Mouse (Mus musculus): Measurements from ENCODE around the gene Zc3h12a.
A peak's percentile ranks its signal among the peaks of the same experiment; 100 is the strongest.

Zc3h12a gene

DNA sequence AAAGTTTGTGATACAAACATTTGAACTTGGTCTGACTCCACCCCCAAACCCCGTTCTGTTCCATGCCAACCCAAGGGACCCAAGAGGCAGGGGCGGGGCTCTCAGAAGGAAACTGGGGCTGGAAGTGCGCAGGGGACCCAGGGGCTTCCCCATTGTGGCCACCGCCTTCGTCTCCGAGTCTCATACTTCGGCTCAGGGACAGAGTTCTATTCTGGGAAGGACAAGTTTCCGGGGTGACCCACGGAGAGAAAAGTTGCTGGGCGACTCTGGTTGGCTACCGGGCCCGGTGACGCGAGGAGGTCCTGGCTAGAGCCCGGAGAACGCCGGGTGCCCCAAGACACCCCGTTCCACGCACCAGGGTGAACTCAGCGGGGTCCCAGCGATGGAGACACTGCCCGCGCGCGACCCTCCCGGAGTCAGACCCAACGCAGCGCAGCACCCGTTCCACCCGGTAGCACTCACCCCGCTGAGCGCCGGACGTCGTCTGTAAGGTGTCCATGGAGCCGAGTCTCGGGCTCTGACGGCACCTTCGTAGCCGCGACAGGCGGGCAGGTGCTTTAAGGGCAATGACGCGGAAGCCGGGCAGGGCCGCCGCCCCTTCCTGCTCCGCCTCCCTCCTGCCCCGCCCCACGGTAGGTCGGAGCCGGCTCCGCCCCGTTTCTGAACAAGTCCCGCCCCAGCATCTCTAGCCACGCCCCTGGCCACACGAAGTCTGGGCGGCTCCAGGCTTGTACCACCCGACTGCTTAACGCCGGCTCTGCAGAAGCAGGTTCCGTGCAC, at the start of gene Zc3h12a:
TSS of gene Zc3h12a (minus strand) at position 536 of the 780 bp plus-strand sequence.
- DNase-seq (ENCODE audit: low read depth, low spot score), result peak; percentile 70

DNA sequence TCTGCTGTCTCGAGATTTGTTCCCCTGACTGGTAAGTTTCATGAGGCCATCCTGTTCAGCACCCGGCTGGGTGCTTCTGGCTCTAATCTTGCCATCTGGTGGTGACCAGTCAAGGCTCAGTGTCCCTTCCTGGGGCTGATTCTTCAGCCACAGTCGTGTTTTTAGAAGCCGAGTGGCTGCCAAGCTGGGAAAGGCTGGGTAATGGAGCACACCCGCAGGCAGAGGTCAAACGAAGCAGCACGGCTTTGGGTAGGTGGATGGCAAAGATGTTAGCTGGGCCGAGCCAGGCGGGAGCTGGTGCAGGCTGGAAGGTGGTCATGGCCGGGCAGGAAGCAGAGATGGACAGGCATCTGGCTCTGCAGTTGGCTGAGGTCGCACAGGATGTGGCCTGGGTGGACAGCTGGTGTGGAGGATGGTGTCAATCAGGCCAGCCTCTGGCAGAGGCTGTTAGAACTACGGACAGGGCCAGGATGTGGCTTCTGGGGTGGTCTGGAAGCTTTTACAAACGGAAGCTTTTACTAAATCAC, 49.1 kb upstream of the Zc3h12a start:
- no peak for DNase-seq (ENCODE audit: low read depth, low spot score)

DNA sequence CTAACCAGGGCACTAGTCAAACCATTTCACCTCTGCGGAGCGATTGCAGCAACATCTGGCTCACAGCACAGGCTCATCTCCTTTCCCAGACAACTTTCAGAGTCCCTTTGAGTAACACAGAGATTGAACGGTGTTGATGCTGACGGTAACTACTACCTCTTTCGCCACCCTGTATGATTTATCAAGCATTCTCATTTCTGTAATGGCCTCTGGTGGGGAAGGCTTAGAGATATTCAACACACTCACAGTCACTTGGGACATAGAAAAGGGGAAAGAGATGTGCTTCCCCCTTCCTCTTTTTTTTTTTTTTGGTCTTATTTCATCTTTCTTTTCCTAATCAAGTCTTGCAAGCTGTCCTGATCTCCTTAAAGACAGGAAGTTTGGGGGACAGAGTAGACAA, 48.5 kb upstream of the Zc3h12a start:
- DNase-seq (ENCODE audit: low read depth, low spot score), result no peak

DNA sequence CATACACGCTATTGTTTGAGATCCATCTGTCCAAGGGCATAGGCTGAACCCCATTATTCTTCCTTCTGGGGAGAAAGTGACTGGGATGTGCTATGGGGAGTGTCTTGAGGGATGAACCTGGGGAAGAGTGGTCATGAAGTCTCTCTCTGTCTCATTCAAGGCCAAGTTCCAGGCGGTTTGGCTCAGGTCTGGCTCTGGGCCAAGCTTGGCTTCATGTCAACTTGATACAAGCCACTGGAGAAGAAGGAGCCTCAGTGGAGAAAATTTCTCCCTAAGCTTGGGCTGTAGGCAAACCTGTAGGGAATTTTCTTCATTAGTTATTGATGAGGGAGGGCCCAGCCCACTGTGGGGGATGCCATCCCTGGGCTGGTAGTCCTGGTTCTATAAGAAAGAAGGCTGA, 48.0 kb upstream of the Zc3h12a start:
- DNase-seq (ENCODE audit: low read depth, low spot score), result no peak

DNA sequence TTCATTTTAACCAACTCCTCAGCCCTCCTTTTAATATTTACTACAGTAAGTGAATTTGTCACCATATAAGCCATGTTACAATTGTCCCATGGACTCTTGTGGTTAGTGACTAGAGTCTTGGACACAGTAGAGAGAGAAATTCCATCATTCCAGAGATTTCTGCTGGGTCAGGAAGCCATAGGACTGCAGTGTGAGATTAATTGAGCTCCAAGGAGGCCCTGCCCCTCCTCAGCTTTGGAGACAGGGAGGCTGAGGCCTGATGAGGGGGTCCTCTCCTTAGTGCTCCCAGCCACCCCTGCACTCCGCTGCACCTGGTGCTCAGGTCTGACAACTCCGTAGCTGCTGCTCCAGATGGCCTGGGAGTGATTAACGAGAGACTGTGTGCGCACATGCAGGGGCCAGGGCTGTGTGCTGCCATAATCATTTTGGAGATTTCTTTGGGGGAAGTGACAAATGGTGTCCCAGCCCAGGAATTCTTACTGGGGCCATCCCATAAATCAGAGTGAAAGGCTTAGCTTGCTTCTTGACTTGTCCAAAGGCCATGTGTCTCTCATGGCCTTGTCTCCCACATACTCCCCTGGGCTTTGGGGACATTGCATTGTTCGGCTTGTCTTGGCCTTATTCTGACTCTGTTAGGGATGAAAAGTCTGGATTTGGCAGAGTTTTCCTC, 47.0 kb upstream of the Zc3h12a start:
- DNase-seq (ENCODE audit: low read depth, low spot score), result no peak

DNA sequence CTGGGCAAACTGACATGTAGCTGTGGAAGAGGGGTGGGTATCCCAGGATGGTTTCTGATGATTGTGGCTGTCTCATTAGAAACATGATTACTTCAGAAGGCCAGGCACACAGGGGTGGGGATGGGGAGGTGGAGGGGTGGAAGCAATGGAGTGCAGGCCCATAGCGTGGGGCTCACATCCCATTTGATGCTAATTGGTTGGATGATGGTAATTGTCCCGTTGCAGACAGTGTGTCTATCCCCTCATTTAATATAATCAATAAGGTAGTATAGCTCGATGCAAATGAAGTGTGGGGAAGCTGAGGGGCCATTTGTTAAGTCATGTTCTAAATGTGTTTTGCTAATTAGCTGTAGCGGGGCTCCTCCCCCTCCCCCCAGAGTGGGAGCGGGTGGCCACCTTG, 45.5 kb upstream of the Zc3h12a start:
- DNase-seq (ENCODE audit: low read depth, low spot score), result no peak

DNA sequence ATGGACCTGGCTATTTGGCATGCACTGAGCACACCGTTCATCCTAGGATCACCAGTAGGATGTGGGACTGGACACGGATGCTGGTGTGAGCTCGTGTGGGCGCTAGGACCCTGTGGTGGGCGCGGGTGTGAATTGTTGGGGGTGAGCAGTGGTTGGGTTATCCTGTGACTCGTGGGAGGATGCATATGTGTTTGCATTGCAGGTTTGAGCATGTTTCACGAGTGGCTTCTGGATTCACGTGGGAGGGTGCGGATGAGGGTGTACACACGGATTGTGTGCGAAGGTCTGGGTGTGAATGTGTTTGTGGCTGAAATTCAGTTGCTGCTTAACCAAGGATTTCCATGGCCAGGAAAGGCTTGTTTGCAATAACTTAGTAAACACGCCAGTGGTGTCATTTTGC, 45.1 kb upstream of the Zc3h12a start:
- DNase-seq (ENCODE audit: low read depth, low spot score), result no peak

DNA sequence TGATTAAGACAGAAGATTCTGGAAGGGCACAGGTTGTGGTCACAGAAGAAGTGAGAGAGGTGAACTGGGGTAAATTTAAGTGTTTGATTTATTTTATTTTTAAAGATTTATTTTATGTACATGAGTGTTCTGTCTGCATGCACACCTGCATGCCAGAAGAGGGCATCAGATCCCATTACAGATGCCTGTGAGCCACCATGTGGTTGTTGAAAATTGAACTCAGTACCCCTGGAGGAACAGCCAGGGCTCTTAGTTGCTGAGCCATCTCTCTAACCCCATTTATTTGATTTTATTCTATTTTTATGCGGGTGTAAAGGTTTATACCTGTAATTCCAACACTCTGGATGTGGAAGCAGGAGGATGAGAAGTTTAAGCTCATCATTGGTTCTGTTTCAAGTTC, 40.1 kb upstream of the Zc3h12a start:
- no peak for DNase-seq (ENCODE audit: low read depth, low spot score)

DNA sequence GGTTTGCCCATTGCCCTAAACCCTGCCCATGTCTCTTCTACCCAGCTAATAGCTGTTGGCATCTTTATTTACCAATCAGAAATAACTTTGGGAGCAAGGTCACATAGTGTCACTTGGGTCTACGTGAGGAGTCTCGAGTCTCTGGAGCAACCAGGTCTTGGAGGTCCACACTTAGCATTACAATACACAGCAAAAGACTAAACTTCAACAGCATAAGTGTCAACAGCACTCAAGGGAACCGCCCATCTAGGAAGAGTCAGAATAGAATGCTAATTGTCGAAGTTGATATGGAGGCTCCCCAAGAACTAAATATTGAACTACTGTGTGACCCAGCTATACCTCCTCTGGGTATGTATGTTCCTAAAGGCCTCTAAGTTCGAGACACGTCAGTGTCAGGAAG, 37.2 kb upstream of the Zc3h12a start:
- no peak for DNase-seq (ENCODE audit: low read depth, low spot score)

DNA sequence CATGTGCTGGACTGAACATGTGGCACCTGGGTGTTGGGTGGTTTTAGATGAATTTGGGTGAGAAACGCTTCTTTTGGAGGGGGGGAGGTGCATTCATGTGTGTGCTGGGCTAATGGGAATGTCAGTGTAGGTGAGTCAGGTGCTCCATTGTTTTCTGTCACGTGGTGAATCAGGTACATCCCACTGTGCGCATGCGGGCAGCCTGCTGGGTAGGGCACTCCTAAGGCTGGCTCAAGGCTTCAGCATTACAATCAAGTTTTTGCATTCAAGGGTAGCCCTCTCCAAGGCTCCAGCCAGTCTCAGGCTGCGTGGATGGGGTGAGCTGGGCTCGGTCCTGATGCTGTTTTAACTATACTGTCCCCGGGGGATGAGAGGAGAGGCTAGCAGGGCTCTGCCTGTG, 35.1 kb upstream of the Zc3h12a start:
- no peak for DNase-seq (ENCODE audit: low read depth, low spot score)

DNA sequence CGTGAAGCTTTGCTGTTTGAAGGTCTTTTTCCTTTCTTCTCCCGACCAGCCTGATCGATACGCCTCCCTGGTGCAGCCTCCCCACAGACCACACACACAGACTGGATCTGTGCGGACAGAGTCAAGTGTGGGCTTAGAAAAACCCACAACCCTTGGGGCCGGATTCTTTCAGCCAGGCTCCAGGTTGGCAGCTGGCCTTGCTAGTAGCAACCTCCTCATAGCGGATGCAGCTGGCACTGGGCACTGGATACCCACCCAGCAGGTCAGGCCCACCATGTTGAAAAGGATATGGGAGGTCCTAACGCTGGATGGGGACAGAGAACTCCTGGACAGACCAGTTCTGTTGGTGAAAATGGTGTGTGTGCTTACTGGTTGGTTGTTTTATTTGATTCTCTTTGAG, 33.8 kb upstream of the Zc3h12a start:
- DNase-seq (ENCODE audit: low read depth, low spot score), result no peak

DNA sequence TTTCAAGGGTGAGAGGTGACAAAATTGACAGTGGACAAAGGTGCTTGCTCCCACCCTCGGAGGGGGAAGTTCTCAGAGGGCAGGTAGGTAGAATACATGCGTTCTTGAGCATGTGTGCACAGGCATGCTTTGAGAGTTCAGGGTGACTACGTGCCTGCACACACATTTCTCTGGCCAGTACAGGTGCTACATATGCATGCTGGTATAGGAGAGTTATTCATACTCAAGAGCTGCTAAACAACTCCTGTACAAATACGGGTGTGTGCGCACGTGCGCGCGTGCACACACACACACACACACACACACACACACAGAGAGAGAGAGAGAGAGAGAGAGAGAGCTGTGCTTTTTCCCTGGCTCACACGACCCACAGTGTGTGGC, 33.3 kb upstream of the Zc3h12a start:
- DNase-seq (ENCODE audit: low read depth, low spot score), result no peak

DNA sequence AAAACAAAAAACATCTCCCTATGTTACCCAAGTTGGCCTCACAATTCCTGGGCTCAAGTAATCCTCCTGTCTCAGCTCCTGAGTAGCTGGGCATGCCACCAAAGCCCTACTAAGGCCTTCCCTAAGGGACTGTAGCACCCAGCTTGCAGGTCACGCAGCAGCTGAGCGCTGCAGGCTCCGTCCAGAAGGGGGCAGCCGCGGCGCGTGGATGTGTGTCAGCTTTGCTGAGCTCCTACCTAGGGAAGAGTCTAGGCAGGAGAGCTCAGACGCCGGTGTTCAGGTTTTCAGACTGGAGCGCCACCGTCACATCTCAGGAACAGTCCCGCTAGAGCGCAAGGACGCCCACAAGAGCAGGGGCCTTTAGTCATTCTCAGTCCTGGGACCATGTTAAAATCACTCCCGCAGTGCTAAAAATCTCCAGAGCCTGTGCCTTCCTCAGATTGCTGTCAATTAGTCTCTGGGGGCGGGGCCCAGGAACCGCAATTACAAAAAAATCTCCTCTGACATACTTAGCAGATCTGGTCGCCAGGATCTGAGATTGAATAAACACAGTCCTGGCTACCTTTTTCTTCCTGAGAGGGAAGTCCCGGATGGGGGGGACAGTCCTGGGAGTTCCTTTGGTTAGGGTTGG, 32.8 kb upstream of the Zc3h12a start:
- peak; percentile 51 for DNase-seq (ENCODE audit: low read depth, low spot score)

DNA sequence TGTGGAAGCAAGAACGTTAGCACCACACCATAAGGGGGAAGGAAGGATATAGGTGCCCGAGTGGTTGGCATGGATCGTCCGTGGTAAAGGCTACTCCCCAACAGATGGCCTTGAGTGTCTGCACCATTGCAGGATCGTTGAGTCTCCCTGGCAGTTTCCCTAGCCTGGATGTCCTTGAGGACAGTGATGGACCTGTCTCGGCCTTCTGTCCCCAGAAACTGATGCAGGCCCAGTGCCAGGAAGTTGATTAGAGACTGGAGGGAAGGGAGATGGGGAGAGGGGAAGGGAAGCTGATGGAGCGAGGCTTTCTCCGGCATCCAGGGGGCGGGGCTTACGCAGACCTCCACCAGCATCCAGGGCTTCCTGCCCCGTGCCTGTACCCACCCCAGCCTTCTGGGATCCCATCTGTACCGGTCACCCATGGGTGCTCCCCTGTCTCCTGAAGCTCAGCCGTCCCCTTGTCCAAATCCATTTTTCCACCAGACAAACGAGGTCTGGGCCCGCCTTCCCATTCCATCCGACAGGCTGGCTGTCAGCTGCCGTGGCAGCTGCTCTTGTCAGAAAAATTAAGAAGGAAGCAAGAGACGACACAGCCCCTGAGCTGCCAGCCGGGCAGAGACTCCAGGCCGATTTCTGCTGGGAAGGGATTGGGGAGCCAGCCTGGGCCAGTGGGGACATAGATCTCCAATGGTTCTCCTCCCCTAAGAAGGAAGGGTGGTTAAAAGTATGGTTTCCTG, 31.1 kb upstream of the Zc3h12a start:
- no peak for DNase-seq (ENCODE audit: low read depth, low spot score)

DNA sequence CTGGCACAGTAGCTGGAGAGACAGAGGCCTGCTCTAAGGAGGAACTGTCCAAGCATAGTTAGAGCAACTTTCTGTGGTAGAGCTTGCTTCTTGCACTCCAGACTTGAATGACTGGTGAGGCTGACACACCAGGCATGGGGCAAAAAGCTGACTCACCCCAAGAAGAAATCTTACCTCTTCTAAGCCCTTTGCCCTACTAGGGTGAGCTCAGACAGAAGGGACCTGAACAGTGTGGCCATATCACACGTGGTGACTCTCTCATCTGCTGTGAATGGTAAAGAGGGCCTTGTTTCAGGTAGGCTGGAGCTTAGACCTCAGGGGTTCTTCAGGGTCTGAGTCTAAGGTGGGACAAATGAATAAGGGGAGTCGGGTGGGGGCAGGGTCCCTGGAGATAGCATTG, 30.4 kb upstream of the Zc3h12a start:
- no peak for DNase-seq (ENCODE audit: low read depth, low spot score)

DNA sequence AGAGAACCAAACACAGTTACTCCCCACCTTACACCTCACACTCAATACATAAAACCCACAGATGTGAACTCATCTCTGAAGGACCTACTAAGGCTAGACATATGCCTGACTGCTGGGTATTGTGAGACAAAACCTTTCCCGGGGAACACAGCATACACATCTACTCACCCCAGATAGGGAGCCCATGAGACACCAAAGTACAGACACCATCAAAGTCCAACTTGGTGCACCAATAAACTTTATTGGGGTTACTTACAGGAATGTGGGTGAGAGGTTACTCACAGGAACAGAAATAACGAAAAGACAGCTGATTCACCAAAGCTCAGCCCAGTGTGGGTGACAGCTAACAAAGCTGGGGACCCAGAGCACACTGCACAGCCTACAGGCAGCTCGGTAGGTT, 29.7 kb upstream of the Zc3h12a start:
- no peak for DNase-seq (ENCODE audit: low read depth, low spot score)

DNA sequence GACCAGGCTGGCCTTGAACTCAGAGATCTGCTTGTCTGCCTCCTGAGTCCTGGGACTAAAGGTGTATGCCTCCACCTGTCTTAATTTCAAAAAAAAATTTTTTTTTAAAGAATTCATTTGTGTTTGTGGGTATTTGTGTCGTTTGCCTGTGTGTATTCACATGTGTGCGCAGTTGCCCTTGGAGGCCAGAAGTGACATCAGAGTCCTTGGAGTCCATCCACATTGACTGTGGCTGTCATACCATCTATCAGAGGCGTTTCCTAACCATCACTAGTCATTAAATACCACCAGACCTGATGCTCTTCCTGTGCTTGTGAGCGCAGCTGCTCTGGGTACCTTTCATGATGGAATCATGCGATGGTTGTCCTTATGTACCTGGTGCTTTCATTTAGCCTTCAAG, 28.0 kb upstream of the Zc3h12a start:
- DNase-seq (ENCODE audit: low read depth, low spot score), result no peak

DNA sequence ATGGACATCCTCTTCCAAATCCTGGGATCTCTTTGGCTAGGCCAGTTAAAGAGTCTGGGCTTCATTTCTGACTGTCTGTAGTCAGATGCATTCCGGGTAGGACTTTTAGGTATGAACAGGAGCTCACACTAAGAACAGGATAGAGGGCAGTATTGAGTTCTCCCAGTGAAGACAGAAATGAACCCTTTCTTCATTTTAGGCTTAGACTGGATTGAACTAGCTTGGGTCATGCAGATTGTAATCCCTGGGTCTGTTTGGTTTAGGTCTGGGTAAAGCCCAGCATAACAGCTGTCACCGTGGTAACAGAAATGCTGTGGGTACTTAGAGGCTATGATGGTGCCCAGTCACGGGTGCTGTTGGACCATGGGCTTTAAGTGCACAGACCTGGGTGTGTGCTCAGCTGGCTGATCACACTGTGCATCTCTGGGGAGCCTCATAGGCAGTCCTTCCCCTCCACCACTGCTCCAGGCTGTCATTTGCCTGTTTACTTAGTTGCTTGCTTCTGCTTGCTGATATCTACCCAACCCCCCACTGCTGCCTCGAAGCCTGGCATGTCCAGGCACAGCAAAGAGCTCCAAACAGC, 26.1 kb upstream of the Zc3h12a start:
- no peak for DNase-seq (ENCODE audit: low read depth, low spot score)

DNA sequence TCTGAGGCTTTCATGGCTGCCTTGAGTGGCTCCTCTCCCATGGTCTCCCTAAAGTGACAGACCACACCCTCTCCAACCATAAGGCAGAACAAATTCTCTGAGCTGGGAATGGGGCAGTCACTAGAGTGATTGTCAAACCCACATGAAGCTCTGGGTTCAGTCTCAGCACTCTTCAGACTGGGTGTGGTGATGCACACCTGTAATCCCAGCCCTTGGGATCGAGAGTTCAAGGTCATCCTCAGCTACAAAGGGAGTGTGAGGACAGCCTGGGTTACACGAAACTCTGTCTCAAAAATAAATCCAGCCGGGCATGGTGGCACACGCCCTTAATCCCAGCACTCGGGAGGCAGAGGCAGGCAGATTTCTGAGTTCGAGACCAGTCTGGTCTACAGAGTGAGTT, 24.8 kb upstream of the Zc3h12a start:
- DNase-seq (ENCODE audit: low read depth, low spot score), result no peak

DNA sequence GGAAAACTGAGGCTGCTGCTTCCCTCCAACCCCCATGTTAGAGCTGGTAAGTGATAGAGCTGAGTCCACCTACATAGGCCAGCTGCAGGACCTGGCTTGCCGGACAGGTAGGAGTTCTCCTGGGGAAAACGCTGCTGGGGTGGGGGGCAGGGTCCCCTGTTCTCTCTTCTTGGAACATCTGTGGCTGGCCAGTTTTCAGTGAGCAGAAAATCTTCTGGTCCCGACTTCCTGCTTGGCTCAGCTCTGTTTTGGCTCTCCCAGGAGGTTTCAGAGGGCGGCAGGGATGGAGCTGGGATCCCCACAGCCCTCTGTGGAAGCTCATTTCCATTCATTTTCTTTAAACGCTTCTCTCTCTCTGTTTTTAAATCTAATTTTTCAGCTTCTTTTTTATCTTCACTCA, 21.8 kb upstream of the Zc3h12a start:
- DNase-seq (ENCODE audit: low read depth, low spot score), result no peak

DNA sequence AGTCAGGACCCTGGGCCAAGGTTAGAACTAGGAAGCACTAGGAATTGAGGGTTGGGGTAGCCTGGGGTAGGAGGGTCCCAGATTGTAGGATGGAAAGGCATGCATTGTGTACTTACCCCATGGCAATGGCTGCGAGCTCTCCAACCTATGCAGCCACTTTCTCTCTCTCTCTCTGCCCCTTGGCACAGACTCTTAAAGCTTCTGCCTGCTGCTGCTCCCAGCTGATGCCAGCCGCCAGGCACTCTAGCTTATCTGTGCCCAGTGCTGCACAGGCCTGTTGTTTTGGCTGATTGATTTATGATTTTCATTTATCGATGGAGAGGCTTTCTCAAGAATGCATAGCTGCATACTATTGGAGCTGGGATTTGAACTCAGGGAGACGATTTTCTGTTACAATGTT, 20.3 kb upstream of the Zc3h12a start:
- no peak for DNase-seq (ENCODE audit: low read depth, low spot score)

DNA sequence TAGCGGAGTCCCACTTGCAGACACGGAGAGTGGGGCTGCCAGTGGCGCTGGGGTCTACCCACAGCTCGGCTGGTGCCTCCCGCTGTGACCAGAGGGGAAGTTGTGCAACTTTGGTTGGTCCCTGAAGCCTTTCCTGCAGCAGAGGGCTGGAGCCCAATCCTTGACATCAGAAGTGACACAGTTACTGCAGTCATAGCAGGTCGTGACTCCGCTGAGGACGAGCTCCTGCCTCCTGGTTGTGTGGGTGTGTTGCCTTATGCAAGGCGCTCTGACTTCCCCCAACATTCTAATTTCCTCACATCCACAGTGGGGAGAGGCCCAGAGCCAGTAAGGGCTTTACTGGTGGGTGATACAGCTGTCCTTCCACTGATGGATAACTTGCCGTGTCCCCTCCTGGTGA, 17.6 kb upstream of the Zc3h12a start:
- no peak for DNase-seq (ENCODE audit: low read depth, low spot score)
